Mouse (Mus musculus): ENCODE data around the gene Ube2h. TPM values are rescaled to one million over a fixed set of nuclear protein-coding genes. Genes with fewer than 3 reads are reported as not detected.

Gene Ube2h
- polyA plus RNA-seq, 1 experiment from 2014 or later: 21.6 TPM

DNA sequence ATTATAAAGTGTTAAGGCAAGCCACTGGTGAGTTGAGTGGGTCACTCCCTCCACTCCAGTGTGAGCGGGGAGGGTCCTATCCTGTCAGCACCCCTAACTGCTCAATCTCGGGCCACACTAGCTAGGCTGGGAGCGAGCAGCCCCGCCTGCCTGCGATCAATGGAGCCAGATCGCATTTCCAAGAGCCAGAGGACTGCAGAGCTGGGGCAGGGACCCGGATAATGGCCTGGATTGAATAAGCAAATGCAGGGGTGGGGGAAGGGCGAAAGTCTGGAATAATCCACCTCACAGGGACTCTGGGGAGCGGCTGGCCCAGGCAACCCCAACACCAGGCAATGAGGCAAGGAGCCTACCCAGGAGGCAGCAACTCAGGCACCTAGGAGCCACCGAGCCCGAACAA lies 137.1 kb downstream of the Ube2h start:
- Histone ChIP-seq H3K4me1 (replicated peaks; ENCODE audit: control insufficient read depth, insufficient read depth, low read length) (0 out of 2 replicates have a peak, but pooled peaks cover 3% of the 10 kb centered on the region), H3K4me3 (ENCODE audit: low read depth, low read length) (no peak overlapping the region), H3K9me3 (ENCODE audit: control insufficient read depth, low read length) (no peaks in the 10 kb centered on the region), H3K27me3 (replicated peaks; ENCODE audit: control insufficient read depth, insufficient read depth, low read length) (peaks cover 68% of the 10 kb centered on the region), H3K27ac (ENCODE audit: low read depth, low read length) (no peak overlapping the region), H3K4me2 (no peak overlapping the region), H3K9ac (ENCODE audit: low read depth, low read length) (no peak overlapping the region), H3K36me3 (ENCODE audit: control insufficient read depth, insufficient read depth, low read length) (no peaks in the 10 kb centered on the region)
- ATAC-seq (replicated peaks; ENCODE audit: low FRiP score): no peak
- 37% methylated on average over 11 of the region's 11 CpGs for WGBS
- DNase-seq (ENCODE audit: low spot score): no peak

DNA sequence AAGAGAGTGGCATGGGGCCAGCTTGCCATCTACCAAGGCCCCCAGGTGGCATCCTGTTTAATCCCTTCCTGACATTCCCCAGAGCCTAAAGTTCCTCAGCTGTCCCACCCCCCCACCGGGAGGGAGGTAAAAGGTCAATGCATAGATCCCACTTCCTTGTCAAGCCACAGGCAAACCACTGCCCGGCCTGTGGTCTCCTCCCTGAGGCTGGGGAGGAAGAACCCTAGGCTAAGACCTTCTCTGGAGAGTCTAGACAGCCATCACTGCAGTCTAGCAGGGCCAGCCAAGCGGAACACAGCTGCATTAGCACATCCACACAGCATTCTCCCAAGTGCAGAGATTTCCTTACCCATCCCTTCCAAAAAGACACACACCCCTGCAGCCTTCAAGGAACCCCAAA lies 138.0 kb downstream of the Ube2h start:
- H3K9me3 ChIP-seq (ENCODE audit: control insufficient read depth, low read length): no peaks in the 10 kb centered on the region
- peaks cover 60% of the 10 kb centered on the region for H3K27me3 ChIP-seq (replicated peaks; ENCODE audit: control insufficient read depth, insufficient read depth, low read length)
- no peaks in the 10 kb centered on the region for H3K36me3 ChIP-seq (ENCODE audit: control insufficient read depth, insufficient read depth, low read length)
- no peak overlapping the region for H3K9ac ChIP-seq (ENCODE audit: low read depth, low read length)
- ATAC-seq (replicated peaks; ENCODE audit: low FRiP score) (no peak), DNase-seq (ENCODE audit: low spot score) (no peak)
- H3K4me2 ChIP-seq: no peak overlapping the region
- no peak overlapping the region for H3K4me3 ChIP-seq (ENCODE audit: low read depth, low read length)
- H3K4me1 ChIP-seq (replicated peaks; ENCODE audit: control insufficient read depth, insufficient read depth, low read length): 0 out of 2 replicates have a peak, but pooled peaks cover 6% of the 10 kb centered on the region
- 38% methylated on average over 3 of the region's 3 CpGs for WGBS
- H3K27ac ChIP-seq (ENCODE audit: low read depth, low read length): no peak overlapping the region

DNA sequence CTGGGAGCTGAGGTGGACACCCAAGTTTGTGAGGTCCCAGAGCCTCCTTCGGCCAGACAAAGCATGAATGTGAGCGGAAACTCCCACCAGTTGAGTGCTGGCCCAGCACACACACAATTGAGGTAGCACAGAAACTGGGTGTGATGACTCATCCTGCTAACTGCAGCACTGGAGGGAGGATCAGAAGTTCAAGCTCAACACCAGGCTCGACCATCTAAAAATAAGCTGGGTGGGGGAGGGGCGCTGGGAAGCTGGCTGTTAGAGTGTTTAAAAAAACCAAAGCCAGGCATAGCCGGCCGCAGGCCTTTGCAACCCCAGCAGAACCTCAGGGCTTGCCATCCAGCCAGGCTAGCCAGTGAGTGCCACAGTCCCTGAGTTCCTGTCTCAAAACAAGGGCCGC lies 142.2 kb downstream of the Ube2h start:
- H3K27ac ChIP-seq (ENCODE audit: low read depth, low read length): no peak overlapping the region
- DNase-seq (ENCODE audit: low spot score): no peak
- WGBS: 33% methylated on average over 7 of the region's 7 CpGs
- H3K4me1 ChIP-seq (replicated peaks; ENCODE audit: control insufficient read depth, insufficient read depth, low read length): 0 out of 2 replicates have a peak, but pooled peaks cover 4% of the 10 kb centered on the region
- no peaks in the 10 kb centered on the region for H3K9me3 ChIP-seq (ENCODE audit: control insufficient read depth, low read length)
- ATAC-seq (replicated peaks; ENCODE audit: low FRiP score): no peak
- H3K4me2 ChIP-seq: no peak overlapping the region
- no peak overlapping the region for H3K4me3 ChIP-seq (ENCODE audit: low read depth, low read length)
- peaks cover 17% of the 10 kb centered on the region for H3K27me3 ChIP-seq (replicated peaks; ENCODE audit: control insufficient read depth, insufficient read depth, low read length)
- H3K9ac ChIP-seq (ENCODE audit: low read depth, low read length): no peak overlapping the region
- H3K36me3 ChIP-seq (ENCODE audit: control insufficient read depth, insufficient read depth, low read length): no peaks in the 10 kb centered on the region

DNA sequence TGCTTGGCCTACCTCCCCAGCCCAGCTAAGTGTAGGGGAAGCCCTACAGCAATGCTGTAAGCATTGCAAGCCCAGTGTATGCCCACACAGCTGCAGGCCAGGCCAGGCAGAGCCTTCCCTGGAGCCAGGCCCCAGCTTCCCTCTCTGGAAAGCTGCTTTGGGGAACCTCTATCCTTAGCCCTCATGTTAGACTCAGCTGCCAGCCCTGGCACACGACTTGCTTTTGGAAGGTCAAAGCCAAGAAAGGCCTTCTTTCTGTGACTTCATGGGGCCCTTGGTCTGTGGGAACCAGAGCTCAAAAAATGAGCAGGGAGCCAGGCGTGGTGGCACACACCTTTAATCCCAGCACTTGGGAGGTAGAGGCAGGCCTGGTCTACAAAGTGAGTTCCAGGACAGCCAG lies 142.7 kb downstream of the Ube2h start:
- no peak overlapping the region for H3K9ac ChIP-seq (ENCODE audit: low read depth, low read length)
- 0 out of 2 replicates have a peak, but pooled peaks cover 4% of the 10 kb centered on the region for H3K4me1 ChIP-seq (replicated peaks; ENCODE audit: control insufficient read depth, insufficient read depth, low read length)
- ATAC-seq (replicated peaks; ENCODE audit: low FRiP score) (no peak), DNase-seq (ENCODE audit: low spot score) (no peak)
- H3K4me2 ChIP-seq: no peak overlapping the region
- 64% methylated on average over 2 of the region's 2 CpGs for WGBS
- H3K9me3 ChIP-seq (ENCODE audit: control insufficient read depth, low read length): no peaks in the 10 kb centered on the region
- H3K27me3 ChIP-seq (replicated peaks; ENCODE audit: control insufficient read depth, insufficient read depth, low read length): peaks cover 12% of the 10 kb centered on the region
- no peaks in the 10 kb centered on the region for H3K36me3 ChIP-seq (ENCODE audit: control insufficient read depth, insufficient read depth, low read length)
- no peak overlapping the region for H3K4me3 ChIP-seq (ENCODE audit: low read depth, low read length)
- H3K27ac ChIP-seq (ENCODE audit: low read depth, low read length): no peak overlapping the region

MicroRNAs encoded within 50 kb of the gene (microRNA counts, 519-probe panel; counts per million panel counts)
- microRNA mmu-miR-182 (not detected), microRNA mmu-miR-183 (2,673 counts per million, percentile 8 among the panel's probes with 10 or more counts), microRNA mmu-miR-96 (4,804 counts per million, percentile 36 among the panel's probes with 10 or more counts)

Small RNAs within 50 kb of the gene (microRNA-seq; reads per million reads assigned to microRNA genes)
- gene Mir182 (ENCODE audit: borderline number of aligned reads) (2,817 reads per million, percentile 84 among the genes with 10 or more reads in this experiment), gene Mir183 (ENCODE audit: borderline number of aligned reads) (1,078 reads per million, percentile 73 among the genes with 10 or more reads in this experiment), gene Mir96 (ENCODE audit: borderline number of aligned reads) (653 reads per million, percentile 68 among the genes with 10 or more reads in this experiment)

Other genes with a start within 250 kb of the Ube2h start
- gene Zc3hc1, start 86.5 kb upstream of the Ube2h start, polyA plus RNA-seq (2014; fragmentation: Nextera tagmentation; extraction: Ambion mirVana): 64.6 and 68.5 TPM in 2 replicates
- gene Klhdc10, start 97.3 kb upstream of the Ube2h start, polyA plus RNA-seq (2014; fragmentation: Nextera tagmentation; extraction: Ambion mirVana): 19.2 and 20.8 TPM in 2 replicates
- 44.2 and 49.2 TPM in 2 replicates for gene Tmem209, start 205.2 kb upstream of the Ube2h start, polyA plus RNA-seq (2014; fragmentation: Nextera tagmentation; extraction: Ambion mirVana)
- 0.18 TPM in 1 of 2 replicates, not detected in the other for gene Ssmem1, start 205.3 kb upstream of the Ube2h start, polyA plus RNA-seq (2014; fragmentation: Nextera tagmentation; extraction: Ambion mirVana)
- gene Cpa2, start 237.0 kb upstream of the Ube2h start, polyA plus RNA-seq (2014; fragmentation: Nextera tagmentation; extraction: Ambion mirVana): 1.7 and 1.9 TPM in 2 replicates

All from liver, embryonic 11.5 days (tissue).